Mouse (Mus musculus) intestine, embryonic 15.5 days (tissue): ENCODE results near the gene Mink1. TPM values are rescaled to one million over a fixed set of nuclear protein-coding genes. Genes with fewer than 3 reads are reported as not detected.
"Not testable (repeated sequence)": the region's sequence is repeated elsewhere in the genome, so short reads cannot be mapped to it uniquely, and the experiment has no call there.

Experiments used
- ATAC-seq: fragments of 200-750 bp; cut with Nextera tagmentation; 2 replicates; pipeline ENCODE4 v1.8.0; 2017; ENCODE audit warnings: moderate TSS enrichment, moderate library complexity
- H3K27ac ChIP-seq: fragments of 300-500 bp; sonication (generic); 2 replicates; pipeline ENCODE4 v1.5.1; 2015; ENCODE audit warnings: mild to moderate bottlenecking, inconsistent platforms
- H3K27me3 ChIP-seq: fragments of 300-500 bp; sonication (generic); replicated peaks from 2 replicates; pipeline ENCODE4 v1.6.1; 2015; ENCODE audit warnings: inconsistent platforms
- H3K36me3 ChIP-seq: fragments of 300-500 bp; sonication (generic); 2 replicates; pipeline ENCODE4 v1.6.1; 2015; ENCODE audit warnings: inconsistent platforms
- H3K4me1 ChIP-seq: fragments of 300-500 bp; sonication (generic); replicated peaks from 2 replicates; pipeline ENCODE4 v1.6.1; 2015; ENCODE audit warnings: inconsistent platforms
- H3K4me2 ChIP-seq: fragments of 300-500 bp; sonication (generic); replicated peaks from 2 replicates; pipeline ENCODE4 v1.6.1; 2015; ENCODE audit warnings: mild to moderate bottlenecking, inconsistent platforms
- H3K4me3 ChIP-seq: fragments of 300-500 bp; sonication (generic); replicated peaks from 2 replicates; pipeline ENCODE4 v1.5.1; 2015; ENCODE audit warnings: inconsistent platforms
- H3K9ac ChIP-seq: fragments of 300-500 bp; sonication (generic); 2 replicates; pipeline ENCODE4 v1.6.1; 2015; ENCODE audit warnings: inconsistent platforms
- H3K9me3 ChIP-seq: fragments of 300-500 bp; sonication (generic); 2 replicates; pipeline ENCODE4 v1.6.1; 2016; ENCODE audit warnings: inconsistent platforms
- WGBS: fragments of 180-500 bp; shearing (Covaris S2); methylation state at CpG from one replicate; pipeline ENCODE4 v1.1.7; 2015; 5-methylcytosine and 5-hydroxymethylcytosine counted together
- polyA plus RNA-seq: library from polyadenylated mRNA; unstranded; fragments of >200 nt; fragmentation: Nextera tagmentation; extraction: Ambion mirVana; gene quantifications from 2 replicates; pipeline ENCODE4 v1.2.1, GENCODE M21; 2015

Mink1 gene
- polyA plus RNA-seq, 1 experiment from 2014 or later, result 11.8 TPM

GRCm38 (mm10) chr11:70562995-70563469 lies 351 bp downstream of the Mink1 start:
- no peaks in the 10 kb centered on the region for H3K36me3 ChIP-seq
- ATAC-seq, result no peak; the same call in none of the 2 replicates
- H3K9me3 ChIP-seq, result no peaks in the 10 kb centered on the region
- H3K4me1 ChIP-seq, result peaks cover 26% of the 10 kb centered on the region
- WGBS, result 0% methylated on average over 23 of the region's 31 CpGs
- H3K4me3 ChIP-seq, result peak overlapping the region; percentile 95
- H3K9ac ChIP-seq, result peak overlapping the region; percentile 79
- H3K27me3 ChIP-seq, result no peaks in the 10 kb centered on the region
- peak overlapping the region; percentile 90 for H3K4me2 ChIP-seq
- H3K27ac ChIP-seq, result peak overlapping the region; percentile 89

- WGBS, result 2% methylated on average over 25 of the region's 25 CpGs
- peak overlapping the region; percentile 89 for H3K27ac ChIP-seq
- H3K4me1 ChIP-seq, result peaks cover 26% of the 10 kb centered on the region
- H3K27me3 ChIP-seq, result no peaks in the 10 kb centered on the region
- peak overlapping the region; percentile 95 for H3K4me3 ChIP-seq
- H3K36me3 ChIP-seq, result no peaks in the 10 kb centered on the region; the same call in 1 of the 2 replicates
- peak; percentile 10; the same call in 1 of the 2 replicates for ATAC-seq
- H3K4me2 ChIP-seq, result peak overlapping the region; percentile 90
- peak overlapping the region; percentile 79 for H3K9ac ChIP-seq
- no peaks in the 10 kb centered on the region for H3K9me3 ChIP-seq
Observed at GRCm38 (mm10) chr11:70563470-70564275, 992 bp downstream of the Mink1 start.

- no peak for ATAC-seq
- peak overlapping the region; percentile 79; the same call in 1 of the 2 replicates for H3K9ac ChIP-seq
- no peaks in the 10 kb centered on the region for H3K9me3 ChIP-seq
- peaks cover 26% of the 10 kb centered on the region for H3K4me1 ChIP-seq
- H3K4me3 ChIP-seq, result peak overlapping the region; percentile 95
- 16% methylated on average over 4 of the region's 4 CpGs for WGBS
- peak overlapping the region; percentile 90 for H3K4me2 ChIP-seq
- peak overlapping the region; percentile 89 for H3K27ac ChIP-seq
- no peaks in the 10 kb centered on the region; the same call in 1 of the 2 replicates for H3K36me3 ChIP-seq
- H3K27me3 ChIP-seq, result no peaks in the 10 kb centered on the region
Observed at GRCm38 (mm10) chr11:70564276-70564873, 1.7 kb downstream of the Mink1 start.

- no peaks in the 10 kb centered on the region for H3K27me3 ChIP-seq
- H3K4me3 ChIP-seq, result no peak overlapping the region
- H3K36me3 ChIP-seq, result no peaks in the 10 kb centered on the region; the same call in 1 of the 2 replicates
- ATAC-seq, result no peak
- no peaks in the 10 kb centered on the region for H3K9me3 ChIP-seq
- peaks cover 27% of the 10 kb centered on the region for H3K4me1 ChIP-seq
- no peak overlapping the region for H3K27ac ChIP-seq
- no peak overlapping the region for H3K4me2 ChIP-seq
- 62% methylated on average over 7 of the region's 7 CpGs for WGBS
- H3K9ac ChIP-seq, result no peak overlapping the region
Observed at GRCm38 (mm10) chr11:70566586-70566985, 3.9 kb downstream of the Mink1 start.

- H3K9ac ChIP-seq, H3K36me3 ChIP-seq, H3K27me3 ChIP-seq, H3K4me1 ChIP-seq, ATAC-seq, H3K4me3 ChIP-seq, H3K9me3 ChIP-seq, H3K4me2 ChIP-seq, H3K27ac ChIP-seq: not testable (repeated sequence)
- WGBS, result 94% methylated on average over 1 of the region's 1 CpGs
Observed at GRCm38 (mm10) chr11:70570614-70571013, 7.9 kb downstream of the Mink1 start.

GRCm38 (mm10) chr11:70571641-70572040 lies 9.0 kb downstream of the Mink1 start:
- 89% methylated on average over 1 of the region's 1 CpGs for WGBS

GRCm38 (mm10) chr11:70572348-70572902 lies 9.7 kb downstream of the Mink1 start:
- whole genome bisulfite sequencing, result 45% methylated on average over 5 of the region's 5 CpGs
- Histone ChIP-seq H3K27ac (no peak overlapping the region), H3K4me2 (no peak overlapping the region), H3K9ac (no peak overlapping the region), H3K27me3 (no peaks in the 10 kb centered on the region), H3K36me3 (no peaks in the 10 kb centered on the region; the same call in 1 of the 2 replicates), H3K4me1 (peaks cover 14% of the 10 kb centered on the region), H3K9me3 (no peaks in the 10 kb centered on the region), H3K4me3 (no peak overlapping the region)
- ATAC-seq, result no peak

More at GRCm38 (mm10) chr11:70571641-70572040, 9.0 kb downstream of the Mink1 start:
- Histone ChIP-seq H3K9me3 (no peaks in the 10 kb centered on the region), H3K4me1 (peaks cover 7% of the 10 kb centered on the region), H3K4me3 (no peak overlapping the region), H3K4me2 (no peak overlapping the region), H3K27ac (no peak overlapping the region), H3K36me3 (no peaks in the 10 kb centered on the region; the same call in 1 of the 2 replicates), H3K27me3 (no peaks in the 10 kb centered on the region), H3K9ac (no peak overlapping the region)
- no peak for ATAC-seq

GRCm38 (mm10) chr11:70573872-70574271 lies 11.2 kb downstream of the Mink1 start:
- H3K36me3 ChIP-seq, result no peaks in the 10 kb centered on the region
- H3K9me3 ChIP-seq, result no peaks in the 10 kb centered on the region
- no peaks in the 10 kb centered on the region for H3K27me3 ChIP-seq
- no peak overlapping the region for H3K4me3 ChIP-seq
- peaks cover 28% of the 10 kb centered on the region for H3K4me1 ChIP-seq
- H3K27ac ChIP-seq, result no peak overlapping the region
- WGBS, result 83% methylated on average over 6 of the region's 6 CpGs
- H3K4me2 ChIP-seq, result no peak overlapping the region
- no peak for ATAC-seq
- H3K9ac ChIP-seq, result no peak overlapping the region

- Histone ChIP-seq H3K4me2 (no peak overlapping the region), H3K9ac (no peak overlapping the region), H3K4me3 (no peak overlapping the region), H3K4me1 (peaks cover 43% of the 10 kb centered on the region), H3K27me3 (no peaks in the 10 kb centered on the region), H3K9me3 (no peaks in the 10 kb centered on the region), H3K36me3 (no peaks in the 10 kb centered on the region), H3K27ac (no peak overlapping the region)
- ATAC-seq, result 0 out of 2 replicates have a peak, but pooled peaks have one; percentile 43
- 57% methylated on average over 3 of the region's 3 CpGs for WGBS
Observed at GRCm38 (mm10) chr11:70577201-70577600, 14.5 kb downstream of the Mink1 start.

GRCm38 (mm10) chr11:70578962-70579361 lies 16.3 kb downstream of the Mink1 start:
- H3K9ac ChIP-seq, result no peak overlapping the region
- no peak overlapping the region for H3K4me3 ChIP-seq
- no peaks in the 10 kb centered on the region for H3K9me3 ChIP-seq
- no peaks in the 10 kb centered on the region for H3K27me3 ChIP-seq
- no peak overlapping the region for H3K4me2 ChIP-seq
- H3K36me3 ChIP-seq, result no peaks in the 10 kb centered on the region
- no peak overlapping the region for H3K27ac ChIP-seq
- 85% methylated on average over 6 of the region's 6 CpGs for WGBS
- ATAC-seq, result no peak
- peaks cover 52% of the 10 kb centered on the region for H3K4me1 ChIP-seq

GRCm38 (mm10) chr11:70579710-70580357 lies 17.2 kb downstream of the Mink1 start:
- Histone ChIP-seq H3K27ac (peak overlapping the region; percentile 41), H3K4me3 (no peak overlapping the region), H3K4me1 (peaks cover 52% of the 10 kb centered on the region), H3K9ac (no peak overlapping the region), H3K36me3 (no peaks in the 10 kb centered on the region), H3K4me2 (no peak overlapping the region), H3K27me3 (no peaks in the 10 kb centered on the region), H3K9me3 (no peaks in the 10 kb centered on the region)
- no peak for ATAC-seq
- 70% methylated on average over 9 of the region's 9 CpGs for WGBS

- 32% methylated on average over 5 of the region's 5 CpGs for WGBS
Observed at GRCm38 (mm10) chr11:70580358-70580720, 17.7 kb downstream of the Mink1 start.

More at GRCm38 (mm10) chr11:70580358-70580720, 17.7 kb downstream of the Mink1 start:
- H3K4me3 ChIP-seq, result no peak overlapping the region
- no peaks in the 10 kb centered on the region for H3K36me3 ChIP-seq
- ATAC-seq, result no peak
- H3K9me3 ChIP-seq, result no peaks in the 10 kb centered on the region
- H3K27ac ChIP-seq, result peak overlapping the region; percentile 41; the same call in 1 of the 2 replicates
- no peak overlapping the region for H3K4me2 ChIP-seq
- H3K27me3 ChIP-seq, result no peaks in the 10 kb centered on the region
- no peak overlapping the region for H3K9ac ChIP-seq
- H3K4me1 ChIP-seq, result peaks cover 56% of the 10 kb centered on the region
